Mouse (Mus musculus) ES-Bruce4 (cell line): ENCODE measurements around the gene Elavl2. TPM values are rescaled to one million over a fixed set of nuclear protein-coding genes. Genes with fewer than 3 reads are reported as not detected.

Experiments used
- H3K27ac ChIP-seq: 2 replicates; pipeline ENCODE4 v1.5.1; 2012; ENCODE audit warnings: low read length, inconsistent platforms; ENCODE audit not compliant: insufficient read depth
- H3K27me3 ChIP-seq: 2 replicates; pipeline ENCODE4 v1.6.1; 2012; ENCODE audit warnings: mild to moderate bottlenecking, low read length, inconsistent platforms; ENCODE audit not compliant: control insufficient read depth, poor library complexity, insufficient read depth, severe bottlenecking
- H3K36me3 ChIP-seq: 2 replicates; pipeline ENCODE4 v1.6.1; 2012; ENCODE audit warnings: inconsistent platforms, mild to moderate bottlenecking, low read length, moderate library complexity; ENCODE audit not compliant: control insufficient read depth, poor library complexity, insufficient read depth, severe bottlenecking
- H3K4me1 ChIP-seq: one replicate; pipeline ENCODE4 v1.8.1; 2011; ENCODE audit warnings: low read length; ENCODE audit not compliant: control insufficient read depth, insufficient read depth
- H3K4me3 ChIP-seq: 2 replicates; pipeline ENCODE4 v1.5.1; 2011; ENCODE audit warnings: low read depth, mild to moderate bottlenecking, low read length
- H3K9ac ChIP-seq: 2 replicates; pipeline ENCODE4 v1.6.1; 2012; ENCODE audit warnings: low read depth, mild to moderate bottlenecking, inconsistent platforms; ENCODE audit not compliant: poor library complexity, severe bottlenecking
- H3K9me3 ChIP-seq: replicated peaks from 2 replicates; pipeline ENCODE4 v1.6.1; 2012; ENCODE audit warnings: mild to moderate bottlenecking, low read length, inconsistent platforms; ENCODE audit not compliant: control insufficient read depth, poor library complexity, insufficient read depth, severe bottlenecking
- CTCF ChIP-seq: IDR thresholded peaks from one replicate; pipeline ENCODE4 v1.8.1; 2011; ENCODE audit warnings: low read depth, low read length
- EP300 ChIP-seq: IDR thresholded peaks from 2 replicates; pipeline ENCODE4 v1.6.1; 2011; ENCODE audit warnings: low read depth, low read length; ENCODE audit not compliant: insufficient read depth
- POLR2A ChIP-seq: IDR thresholded peaks from one replicate; pipeline ENCODE4 v1.8.1; 2011; ENCODE audit warnings: low read length; ENCODE audit not compliant: insufficient read depth
- polyA plus RNA-seq: library from polyadenylated mRNA; stranded (reverse); fragments of >200 nt; gene quantifications from 2 replicates; pipeline ENCODE4 v1.2.4, GENCODE M21; 2011; ENCODE audit warnings: low read depth; ENCODE audit not compliant: missing spikeins, insufficient read depth, insufficient read length

Elavl2 gene
- polyA plus RNA-seq, 1 experiment: 35.7 TPM

GRCm38 (mm10) chr4:91295317-91295716 is 105.3 kb downstream of the Elavl2 start:
- H3K4me3 ChIP-seq: no peak overlapping the region
- TF ChIP-seq POLR2A: no peak
- TF ChIP-seq EP300: no peak
- no peak for TF ChIP-seq CTCF
- no peaks in the 10 kb centered on the region for H3K27me3 ChIP-seq
- no peak overlapping the region for H3K9ac ChIP-seq
- no peak overlapping the region for H3K27ac ChIP-seq
- H3K9me3 ChIP-seq: no peaks in the 10 kb centered on the region
- no peaks in the 10 kb centered on the region for H3K4me1 ChIP-seq
- H3K36me3 ChIP-seq: no peaks in the 10 kb centered on the region

- Histone ChIP-seq H3K4me3 (no peak overlapping the region), H3K36me3 (no peaks in the 10 kb centered on the region), H3K27me3 (no peaks in the 10 kb centered on the region), H3K4me1 (no peaks in the 10 kb centered on the region), H3K27ac (no peak overlapping the region), H3K9me3 (no peaks in the 10 kb centered on the region), H3K9ac (no peak overlapping the region)
- TF ChIP-seq EP300 (no peak), CTCF (no peak), POLR2A (no peak)
Observed at GRCm38 (mm10) chr4:91291526-91291925, 109.1 kb downstream of the Elavl2 start.

GRCm38 (mm10) chr4:91290373-91290772 is 110.2 kb downstream of the Elavl2 start:
- H3K4me3 ChIP-seq: no peak overlapping the region
- H3K27me3 ChIP-seq: no peaks in the 10 kb centered on the region
- H3K36me3 ChIP-seq: no peaks in the 10 kb centered on the region
- H3K4me1 ChIP-seq: no peaks in the 10 kb centered on the region
- TF ChIP-seq CTCF: no peak
- TF ChIP-seq POLR2A: no peak
- H3K9me3 ChIP-seq: no peaks in the 10 kb centered on the region
- H3K27ac ChIP-seq: no peak overlapping the region
- no peak overlapping the region for H3K9ac ChIP-seq

- no peaks in the 10 kb centered on the region for H3K4me1 ChIP-seq
- no peak overlapping the region for H3K27ac ChIP-seq
- no peak overlapping the region for H3K4me3 ChIP-seq
Observed at GRCm38 (mm10) chr4:91289151-91289550, 111.4 kb downstream of the Elavl2 start.

GRCm38 (mm10) chr4:91268390-91268789 is 132.2 kb downstream of the Elavl2 start:
- Histone ChIP-seq H3K36me3 (no peaks in the 10 kb centered on the region), H3K4me3 (no peak overlapping the region), H3K27ac (no peak overlapping the region), H3K9ac (no peak overlapping the region), H3K9me3 (no peaks in the 10 kb centered on the region), H3K4me1 (no peaks in the 10 kb centered on the region), H3K27me3 (no peaks in the 10 kb centered on the region)
- TF ChIP-seq CTCF: no peak
- TF ChIP-seq POLR2A: no peak
- TF ChIP-seq EP300: no peak

More at GRCm38 (mm10) chr4:91289151-91289550, 111.4 kb downstream of the Elavl2 start:
- H3K9me3 ChIP-seq: no peaks in the 10 kb centered on the region
- TF ChIP-seq EP300: no peak
- no peak for TF ChIP-seq CTCF
- no peak for TF ChIP-seq POLR2A
- H3K36me3 ChIP-seq: no peaks in the 10 kb centered on the region
- no peak overlapping the region for H3K9ac ChIP-seq
- H3K27me3 ChIP-seq: no peaks in the 10 kb centered on the region

- no peaks in the 10 kb centered on the region for H3K9me3 ChIP-seq
- no peak for TF ChIP-seq EP300
- no peak for TF ChIP-seq POLR2A
- no peak for TF ChIP-seq CTCF
- H3K4me1 ChIP-seq: no peaks in the 10 kb centered on the region
- H3K27ac ChIP-seq: no peak overlapping the region
- no peaks in the 10 kb centered on the region for H3K36me3 ChIP-seq
- H3K27me3 ChIP-seq: no peaks in the 10 kb centered on the region
- H3K9ac ChIP-seq: no peak overlapping the region
- no peak overlapping the region for H3K4me3 ChIP-seq
Observed at GRCm38 (mm10) chr4:91263733-91264440, 136.7 kb downstream of the Elavl2 start.
